Mouse (Mus musculus) MEL (cell line): ENCODE results near the gene Ifnar2. TPM values are rescaled to one million over a fixed set of nuclear protein-coding genes. Genes with fewer than 3 reads are reported as not detected.

Source experiments
- DNase-seq: peaks from one replicate; pipeline ENCODE4 v3.0.0; 2011; ENCODE audit warnings: low read depth, low spot score
- H3K27ac ChIP-seq: 2 replicates; pipeline ENCODE4 v1.5.1; 2012; ENCODE audit warnings: low read depth, mild to moderate bottlenecking, control low read depth, low read length, moderate library complexity; ENCODE audit not compliant: control insufficient read depth
- H3K27me3 ChIP-seq, 2 experiments: fragments of 150-350 bp in 1 of 2; sonication (generic) in 1 of 2; 2 replicates each; pipeline ENCODE4 v1.6.1; 2012; ENCODE audit warnings: low read length in 2 of 2, mild to moderate bottlenecking in 2 of 2, improper control_type of control experiment in 1 of 2, moderate library complexity in 1 of 2; ENCODE audit not compliant: insufficient read depth in 2 of 2, control insufficient read depth in 1 of 2
- H3K36me3 ChIP-seq, 2 experiments: 2 replicates each; pipeline ENCODE4 v1.6.1; 2012 to 2014; ENCODE audit warnings: low read length in 2 of 2, improper control_type of control experiment in 1 of 2, inconsistent platforms in 1 of 2, mild to moderate bottlenecking in 1 of 2; ENCODE audit not compliant: insufficient read depth in 2 of 2, control insufficient read depth in 1 of 2
- H3K4me1 ChIP-seq, 2 experiments: fragments of 150-350 bp in 1 of 2; sonication (generic) in 1 of 2; 2 replicates each; pipeline ENCODE4 v1.6.1; 2012; ENCODE audit warnings: low read length in 2 of 2, improper control_type of control experiment in 1 of 2, mild to moderate bottlenecking in 1 of 2; ENCODE audit not compliant: insufficient read depth in 2 of 2, control insufficient read depth in 1 of 2
- H3K4me3 ChIP-seq, 2 experiments: fragments of 150-350 bp in 1 of 2; sonication (generic) in 1 of 2; 2 replicates each; pipeline ENCODE4 v1.5.1; 2012; ENCODE audit warnings: low read depth in 2 of 2, low read length in 2 of 2, mild to moderate bottlenecking in 2 of 2, moderate library complexity in 2 of 2, control low read depth in 1 of 2, improper control_type of control experiment in 1 of 2; ENCODE audit not compliant: control insufficient read depth in 1 of 2, insufficient read depth in 1 of 2
- H3K79me2 ChIP-seq: 2 replicates; pipeline ENCODE4 v1.6.1; 2012; ENCODE audit warnings: mild to moderate bottlenecking, low read length, moderate library complexity; ENCODE audit not compliant: control insufficient read depth, poor library complexity, insufficient read depth
- H3K9ac ChIP-seq: 2 replicates; pipeline ENCODE4 v1.6.1; 2012; ENCODE audit warnings: low read depth, mild to moderate bottlenecking, control low read depth, low read length, moderate library complexity; ENCODE audit not compliant: control insufficient read depth, poor library complexity, severe bottlenecking
- H3K9me3 ChIP-seq: fragments of 150-350 bp; sonication (generic); replicated peaks from 2 replicates; pipeline ENCODE4 v1.6.1; 2012; ENCODE audit warnings: mild to moderate bottlenecking, low read length, improper control_type of control experiment, moderate library complexity; ENCODE audit not compliant: insufficient read depth
- CHD1 ChIP-seq: IDR thresholded peaks from 2 replicates; pipeline ENCODE4 v1.6.1; 2012; ENCODE audit warnings: low read depth, mild to moderate bottlenecking, inconsistent platforms, low read length, improper control_type of control experiment
- E2F4 ChIP-seq: IDR thresholded peaks from 2 replicates; pipeline ENCODE4 v1.6.1; 2011; ENCODE audit warnings: low read depth, low read length, improper control_type of control experiment, borderline replicate concordance
- GABPA ChIP-seq: IDR thresholded peaks from 2 replicates; pipeline ENCODE4 v1.6.1; 2012; ENCODE audit warnings: low read depth, mild to moderate bottlenecking, inconsistent platforms, low read length, improper control_type of control experiment, moderate library complexity
- KAT2A ChIP-seq: conservative IDR thresholded peaks from 2 replicates; pipeline ENCODE4 v1.6.1; 2012; ENCODE audit warnings: low read depth, low read length, improper control_type of control experiment, inconsistent platforms
- MAX ChIP-seq: IDR thresholded peaks from 2 replicates; pipeline ENCODE4 v1.6.1; 2011; ENCODE audit warnings: low read length, improper control_type of control experiment
- MAZ ChIP-seq: IDR thresholded peaks from 2 replicates; pipeline ENCODE4 v1.6.1; 2012; ENCODE audit warnings: low read depth, mild to moderate bottlenecking, inconsistent platforms, low read length, improper control_type of control experiment
- MXI1 ChIP-seq: IDR thresholded peaks from 2 replicates; pipeline ENCODE4 v1.6.1; 2011; ENCODE audit warnings: mild to moderate bottlenecking, low read depth, low read length, improper control_type of control experiment
- MYB ChIP-seq: IDR thresholded peaks from 2 replicates; pipeline ENCODE4 v1.6.1; 2011; ENCODE audit warnings: mild to moderate bottlenecking, low read depth, low read length, improper control_type of control experiment
- NELFE ChIP-seq: IDR thresholded peaks from 2 replicates; pipeline ENCODE4 v1.6.1; 2011; ENCODE audit warnings: low read depth, low read length, improper control_type of control experiment
- NRF1 ChIP-seq: IDR thresholded peaks from 2 replicates; pipeline ENCODE4 v1.6.1; 2014; ENCODE audit warnings: low read depth, mild to moderate bottlenecking, inconsistent platforms, low read length, improper control_type of control experiment, moderate library complexity; ENCODE audit not compliant: poor library complexity, insufficient read depth, severe bottlenecking
- POLR2A ChIP-seq, 2 experiments: IDR thresholded peaks; 2 replicates each; pipeline ENCODE4 v1.6.1; 2011 to 2012; ENCODE audit warnings: low read length in 2 of 2, mild to moderate bottlenecking in 2 of 2, control low read depth in 1 of 2, improper control_type of control experiment in 1 of 2, low read depth in 1 of 2, moderate library complexity in 1 of 2; ENCODE audit not compliant: control insufficient read depth in 1 of 2, insufficient read depth in 1 of 2, poor library complexity in 1 of 2
- POLR2AphosphoS5 ChIP-seq: IDR thresholded peaks from 2 replicates; pipeline ENCODE4 v1.6.1; 2012; ENCODE audit warnings: low read depth, borderline replicate concordance, mild to moderate bottlenecking, inconsistent platforms, low read length, moderate library complexity, mixed read lengths
- RAD21 ChIP-seq: IDR thresholded peaks from 2 replicates; pipeline ENCODE4 v1.6.1; 2011; ENCODE audit warnings: mild to moderate bottlenecking, low read depth, low read length, improper control_type of control experiment
- SIN3A ChIP-seq: IDR thresholded peaks from 2 replicates; pipeline ENCODE4 v1.6.1; 2012; ENCODE audit warnings: low read length, improper control_type of control experiment, inconsistent platforms
- TAL1 ChIP-seq: IDR thresholded peaks from 2 replicates; pipeline ENCODE4 v1.6.1; 2012; ENCODE audit warnings: mild to moderate bottlenecking, inconsistent platforms, low read length, moderate library complexity, mixed read lengths
- TCF12 ChIP-seq: IDR thresholded peaks from 2 replicates; pipeline ENCODE4 v1.6.1; 2014; ENCODE audit warnings: low read depth, mild to moderate bottlenecking, inconsistent platforms, low read length, improper control_type of control experiment, moderate library complexity
- USF1 ChIP-seq: IDR thresholded peaks from 2 replicates; pipeline ENCODE4 v1.6.1; 2014; ENCODE audit warnings: low read depth, mild to moderate bottlenecking, inconsistent platforms, low read length, improper control_type of control experiment, moderate library complexity
- USF2 ChIP-seq, 2 experiments: IDR thresholded peaks; 2 replicates each; pipeline ENCODE4 v1.6.1; 2011 to 2012; ENCODE audit warnings: improper control_type of control experiment in 2 of 2, low read length in 2 of 2, borderline replicate concordance in 1 of 2, inconsistent platforms in 1 of 2, low read depth in 1 of 2, mild to moderate bottlenecking in 1 of 2; ENCODE audit not compliant: insufficient read depth in 1 of 2
- ZNF384 ChIP-seq: IDR thresholded peaks from 2 replicates; pipeline ENCODE4 v1.6.1; 2012; ENCODE audit warnings: low read depth, mild to moderate bottlenecking, inconsistent platforms, low read length, improper control_type of control experiment
- polyA plus RNA-seq, 2 experiments: library from polyadenylated mRNA; stranded (reverse) in 1 of 2; unstranded in 1 of 2; fragments of >175 nt in 1 of 2; fragments of >200 nt in 1 of 2; gene quantifications; 2 replicates each; pipeline versions ENCODE4 v1.2.1 to v1.2.4; 2012; ENCODE audit warnings: low replicate concordance in 2 of 2, low read depth in 1 of 2; ENCODE audit not compliant: insufficient read length in 2 of 2, insufficient read depth in 1 of 2, missing spikeins in 1 of 2
- total RNA-seq: library from RNA; depleted of rRNA; stranded (reverse); fragments of 300-350 nt; gene quantifications from 2 replicates; pipeline ENCODE4 v1.2.3, GENCODE M21; 2012; rRNA removed

Ifnar2 gene
- total and polyA plus RNA-seq, 3 experiments: 21.8 to 38.3 TPM; not detected in 1

DNA sequence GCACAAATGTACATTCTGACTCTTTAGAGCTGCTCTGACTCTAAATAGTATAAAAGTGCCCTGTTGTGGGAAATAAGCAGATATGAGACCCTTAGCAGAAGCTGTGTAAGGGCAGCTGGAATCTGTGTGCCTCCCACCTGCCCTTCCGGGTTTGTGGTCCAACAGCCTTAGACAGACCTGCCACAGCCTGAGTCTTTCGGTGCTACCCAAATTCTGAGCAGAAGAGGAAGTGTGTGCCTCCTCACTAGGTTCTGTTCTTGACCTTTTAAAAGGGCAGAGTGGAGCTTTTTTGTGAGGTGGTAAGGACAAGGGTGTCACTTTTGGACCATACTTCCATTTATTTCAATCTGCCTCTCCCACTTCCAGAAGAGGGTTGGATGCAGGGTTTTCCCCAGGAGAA lies 79.4 kb downstream of the Ifnar2 start:
- DNase-seq: peak; percentile 48
- H3K9ac ChIP-seq: no peak overlapping the region
- no peak overlapping the region for H3K4me3 ChIP-seq
- peaks cover 20 to 31% of the 10 kb centered on the region in 2 experiments for H3K4me1 ChIP-seq
- H3K9me3 ChIP-seq: no peaks in the 10 kb centered on the region
- peaks cover 0 to 24% of the 10 kb centered on the region in 2 experiments; a peak in 2 of 4 replicates for H3K36me3 ChIP-seq
- no peak for TF ChIP-seq USF1
- TF ChIP-seq GABPA: no peak
- no peak for TF ChIP-seq POLR2AphosphoS5
- no peak for TF ChIP-seq POLR2A (IDR thresholded peaks at IDR 0.05; ENCODE audit: control insufficient read depth in 1 of 2, insufficient read depth in 1 of 2, low read depth in 1 of 2, low read length in 2 of 2, poor library complexity in 1 of 2)
- TF ChIP-seq USF2 (IDR thresholded peaks at IDR 0.05; ENCODE audit: borderline replicate concordance in 1 of 2, insufficient read depth in 1 of 2, low read depth in 1 of 2, low read length in 2 of 2): no peak
- TF ChIP-seq KAT2A: no peak
- no peak for TF ChIP-seq MAZ
- TF ChIP-seq SIN3A: no peak
- TF ChIP-seq NRF1: no peak
- no peak for TF ChIP-seq TAL1
- no peak for TF ChIP-seq ZNF384
- no peak for TF ChIP-seq MYB
- TF ChIP-seq MXI1: no peak
- no peak for TF ChIP-seq E2F4
- TF ChIP-seq TCF12: no peak
- no peak for TF ChIP-seq NELFE
- no peak for TF ChIP-seq CHD1
- TF ChIP-seq, all 39 proteins: peak for 0
- H3K79me2 ChIP-seq: no peaks in the 10 kb centered on the region
- no peaks in the 10 kb centered on the region for H3K27me3 ChIP-seq
- H3K27ac ChIP-seq: no peak overlapping the region

DNA sequence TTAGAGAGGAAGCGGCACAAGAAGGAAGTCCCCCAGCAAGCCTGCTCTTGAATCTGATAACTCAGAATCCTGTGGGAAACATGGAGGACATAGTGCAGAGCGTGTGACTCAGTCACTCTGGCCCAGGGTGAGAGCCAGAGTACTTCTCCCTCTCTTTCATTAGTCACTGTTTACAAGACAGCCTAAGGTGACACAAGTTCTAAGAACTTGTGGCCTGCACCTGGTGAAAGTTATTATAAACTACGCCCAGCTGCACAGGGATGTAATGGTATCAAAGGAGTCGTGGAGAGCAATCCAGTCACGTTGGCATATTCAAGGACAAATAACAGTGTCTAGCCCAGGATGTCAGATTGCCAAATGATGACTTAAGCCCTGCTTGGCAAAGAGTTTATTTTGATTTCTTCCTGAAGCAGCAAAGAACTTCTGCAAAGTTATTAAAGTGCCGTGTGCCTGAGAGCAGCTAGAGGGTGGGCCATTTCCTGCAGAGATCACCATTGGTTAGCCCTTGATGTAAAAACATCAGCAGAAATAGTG lies 79.8 kb downstream of the Ifnar2 start:
- H3K4me1 ChIP-seq: peaks cover 16 to 26% of the 10 kb centered on the region in 2 experiments
- H3K9me3 ChIP-seq: no peaks in the 10 kb centered on the region
- TF ChIP-seq RAD21: no peak
- TF ChIP-seq MAX: no peak
- DNase-seq: peak; percentile 47
- no peaks in the 10 kb centered on the region for H3K27me3 ChIP-seq
- no peak overlapping the region for H3K9ac ChIP-seq
- H3K36me3 ChIP-seq: peaks cover 0 to 20% of the 10 kb centered on the region in 2 experiments; a peak in 2 of 4 replicates
- H3K27ac ChIP-seq: no peak overlapping the region
- no peaks in the 10 kb centered on the region for H3K79me2 ChIP-seq
- no peak overlapping the region for H3K4me3 ChIP-seq

Other genes with a start within 250 kb of the Ifnar2 start
- gene Olig2, start 147.3 kb upstream of the Ifnar2 start, total RNA-seq: not detected in 2 replicates
- not detected for gene Olig2, start 147.3 kb upstream of the Ifnar2 start, polyA plus RNA-seq
- gene Olig1, start 103.0 kb upstream of the Ifnar2 start, total RNA-seq: not detected in 2 replicates
- gene Olig1, start 103.0 kb upstream of the Ifnar2 start, polyA plus RNA-seq: not detected
- gene Gm21970, start 18.9 kb downstream of the Ifnar2 start, total RNA-seq: not detected in 2 replicates
- not detected for gene Gm21970, start 18.9 kb downstream of the Ifnar2 start, polyA plus RNA-seq
- 4.7 and 5.9 TPM in 2 replicates for gene Il10rb, start 33.4 kb downstream of the Ifnar2 start, total RNA-seq
- 10 to 100 TPM in 1 of 2 experiments, not detected in 1; 14.6 TPM for gene Il10rb, start 33.4 kb downstream of the Ifnar2 start, polyA plus RNA-seq
- gene Ifnar1, start 112.5 kb downstream of the Ifnar2 start, total RNA-seq: 10.3 and 12.2 TPM in 2 replicates
- 10 to 100 TPM in 1 of 2 experiments, not detected in 1; 20.2 TPM for gene Ifnar1, start 112.5 kb downstream of the Ifnar2 start, polyA plus RNA-seq
- gene Ifngr2, start 174.3 kb downstream of the Ifnar2 start, total RNA-seq: 2.8 and 4.1 TPM in 2 replicates
- gene Ifngr2, start 174.3 kb downstream of the Ifnar2 start, polyA plus RNA-seq: 10 to 100 TPM in 1 of 2 experiments, not detected in 1; 11.0 TPM
- gene Tmem50b, start 225.0 kb downstream of the Ifnar2 start, total RNA-seq: 2.6 and 2.9 TPM in 2 replicates
- gene Tmem50b, start 225.0 kb downstream of the Ifnar2 start, polyA plus RNA-seq: 1 to 10 TPM in 1 of 2 experiments, not detected in 1; 9.5 TPM
- 0.85 and 1.2 TPM in 2 replicates for gene Dnajc28, start 246.2 kb downstream of the Ifnar2 start, total RNA-seq
- gene Dnajc28, start 246.2 kb downstream of the Ifnar2 start, polyA plus RNA-seq: 1 to 10 TPM in 1 of 2 experiments, not detected in 1; 1.9 TPM